Mouse (Mus musculus) heart, postnatal 36 days (tissue): ENCODE measurements around the gene Gm26920. TPM values are rescaled to one million over a fixed set of nuclear protein-coding genes. Genes with fewer than 3 reads are reported as not detected.
"Not testable (repeated sequence)": the region's sequence is repeated elsewhere in the genome, so short reads cannot be mapped to it uniquely, and the experiment has no call there.

Experiments used
- DNase-seq, 2 experiments: peaks; one replicate each; pipeline ENCODE4 v3.0.0; 2021 to 2022
- intact Hi-C: fragments of 180-260 bp; cut with DNase I; formaldehyde crosslinking; loops from one replicate; pipeline ENCODE4 v1.15.1; 2025
- total RNA-seq, 2 experiments: library from RNA; stranded (reverse); gene quantifications; 2 replicates each; pipeline ENCODE4 v1.2.3; 2021

Gene Gm26920
- not detected for total RNA-seq

DNA sequence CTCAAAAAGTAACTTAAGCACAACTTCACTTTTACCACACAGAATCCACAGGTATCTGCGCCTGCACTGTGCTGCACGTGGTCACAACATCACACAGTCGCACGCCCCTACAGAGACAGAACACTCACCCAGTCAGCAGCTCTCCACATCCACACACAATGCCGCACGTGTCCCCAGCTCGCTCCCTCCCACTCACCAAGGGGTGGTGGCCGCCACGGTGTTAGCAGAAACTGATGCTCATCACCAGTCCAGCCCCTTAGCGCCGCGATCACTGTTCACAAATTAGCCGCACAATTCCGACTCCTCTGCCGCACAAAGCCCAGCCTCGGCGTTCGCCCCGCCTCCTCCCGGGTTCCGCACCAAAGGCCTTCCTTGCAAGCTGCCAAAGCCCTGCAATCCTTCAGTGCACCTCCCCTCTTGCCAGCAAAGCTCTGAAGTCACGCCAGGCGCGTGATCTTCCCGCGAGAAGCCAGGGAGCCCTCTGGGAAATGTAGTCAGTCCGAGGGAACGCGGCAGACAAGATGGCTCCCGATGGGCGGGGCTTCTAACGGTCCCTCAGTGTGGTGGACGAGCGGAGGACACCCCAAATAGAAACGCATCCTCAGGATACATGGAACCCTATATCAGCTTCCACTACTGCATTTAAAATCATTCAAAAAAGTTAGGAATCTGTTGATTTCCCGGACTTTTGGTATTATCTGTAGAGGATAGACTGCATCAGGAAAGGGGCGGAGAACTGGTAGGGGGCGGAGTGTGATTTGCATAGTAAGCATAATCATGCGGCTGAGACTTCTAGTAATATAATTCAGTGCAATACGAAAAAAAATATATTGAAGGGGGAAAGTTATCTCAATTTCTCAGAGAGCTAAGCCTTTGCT is at the start of gene Gm26920, which contains the start of gene Zfp566:
Gene Gm26920 (minus strand): TSS at position 319 of the 878 bp plus-strand sequence.
Gene Zfp566 (minus strand): TSS at position 436 of the 878 bp plus-strand sequence.
- peak; percentile 95 to 96 for DNase-seq
- intact Hi-C loops: loop anchor here (5.0 kb wide), 1 partner anchor 78 kb away; no protein-coding TSS in a partner anchor

DNA sequence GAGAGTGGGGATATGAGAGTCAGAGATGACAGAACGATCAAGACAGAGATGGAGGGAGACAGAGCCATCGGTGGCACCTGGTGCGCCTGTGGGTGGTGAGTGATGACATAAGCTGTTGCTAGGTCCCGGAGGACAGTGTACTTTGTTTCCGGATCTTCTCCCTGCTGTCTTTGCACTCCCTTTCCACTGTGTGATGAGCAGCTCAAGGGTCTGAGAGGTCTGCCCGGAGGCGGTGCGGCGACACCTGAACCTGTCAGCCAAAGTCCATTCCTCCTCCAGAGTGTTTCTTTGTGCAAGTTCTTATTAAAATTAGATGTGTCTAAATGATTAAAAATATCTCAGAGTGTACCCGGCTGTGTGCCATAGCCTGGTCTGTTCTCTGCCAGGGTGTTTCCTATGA is 46.6 kb upstream of the Gm26920 start:
- no peak for DNase-seq
- intact Hi-C loops: no loop called here

DNA sequence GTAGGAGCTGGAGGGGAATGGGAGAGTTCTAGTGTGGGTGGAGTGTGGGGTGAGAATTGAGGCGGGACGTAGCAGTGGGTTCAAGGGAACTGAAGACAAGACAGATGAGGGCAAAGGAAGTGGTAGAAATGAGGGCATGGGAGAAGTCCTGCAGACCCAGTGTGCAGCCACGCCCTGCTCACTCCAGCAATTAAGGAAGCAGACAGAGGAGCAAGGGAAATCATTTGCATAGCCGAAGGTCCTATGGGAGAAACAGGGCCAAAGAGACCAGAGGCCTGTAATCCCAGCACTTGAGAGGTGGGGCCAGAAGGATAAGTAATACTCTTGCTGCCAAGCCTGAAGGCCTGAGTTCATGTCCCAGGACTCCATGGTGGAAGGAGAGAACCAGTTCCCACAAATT is 42.2 kb upstream of the Gm26920 start:
- no peak for DNase-seq
- intact Hi-C loops: no loop called here

DNA sequence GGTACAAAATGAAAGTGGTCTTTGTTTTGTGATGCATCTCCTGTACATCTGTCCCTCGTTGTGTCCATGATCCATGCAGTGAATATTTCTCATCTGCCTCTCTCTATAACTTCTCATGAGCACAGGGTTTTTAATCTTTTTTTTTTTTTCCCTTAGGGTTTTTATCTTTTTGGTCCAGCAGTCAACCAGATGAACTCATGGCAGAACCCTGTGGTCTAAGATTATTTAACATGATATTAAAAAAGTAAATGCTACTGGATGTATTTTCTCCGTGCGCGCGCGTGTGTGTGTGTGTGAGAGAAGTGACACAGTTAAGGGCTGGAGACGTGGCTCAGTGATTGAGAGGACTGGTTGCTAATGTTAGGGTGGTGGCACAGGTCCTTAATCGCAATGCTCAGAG is 39.7 kb upstream of the Gm26920 start:
- DNase-seq: no peak
- intact Hi-C loops: no loop called here

DNA sequence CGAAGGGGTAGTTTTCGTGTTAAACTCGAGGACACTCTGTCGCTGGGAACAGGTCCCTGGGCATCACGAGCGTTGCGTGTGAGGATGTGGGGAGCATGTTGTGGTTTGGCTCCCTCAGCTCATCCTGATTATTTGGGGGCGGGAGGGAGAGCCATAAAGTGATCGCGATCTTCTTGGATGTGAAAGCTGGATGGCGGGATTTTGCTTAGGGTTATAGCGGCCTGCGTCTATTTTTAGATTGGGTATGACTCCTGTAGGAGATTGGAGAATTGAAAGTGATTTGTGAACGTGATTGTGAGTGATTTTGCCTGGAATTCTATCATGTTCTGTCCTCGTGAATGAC is 31.9 kb upstream of the Gm26920 start:
- intact Hi-C loops: loop anchor here (2.0 to 5.0 kb wide), 2 partner anchors 35 to 47 kb away; partner anchors contain the start of gene Zfp146
- DNase-seq: no peak

DNA sequence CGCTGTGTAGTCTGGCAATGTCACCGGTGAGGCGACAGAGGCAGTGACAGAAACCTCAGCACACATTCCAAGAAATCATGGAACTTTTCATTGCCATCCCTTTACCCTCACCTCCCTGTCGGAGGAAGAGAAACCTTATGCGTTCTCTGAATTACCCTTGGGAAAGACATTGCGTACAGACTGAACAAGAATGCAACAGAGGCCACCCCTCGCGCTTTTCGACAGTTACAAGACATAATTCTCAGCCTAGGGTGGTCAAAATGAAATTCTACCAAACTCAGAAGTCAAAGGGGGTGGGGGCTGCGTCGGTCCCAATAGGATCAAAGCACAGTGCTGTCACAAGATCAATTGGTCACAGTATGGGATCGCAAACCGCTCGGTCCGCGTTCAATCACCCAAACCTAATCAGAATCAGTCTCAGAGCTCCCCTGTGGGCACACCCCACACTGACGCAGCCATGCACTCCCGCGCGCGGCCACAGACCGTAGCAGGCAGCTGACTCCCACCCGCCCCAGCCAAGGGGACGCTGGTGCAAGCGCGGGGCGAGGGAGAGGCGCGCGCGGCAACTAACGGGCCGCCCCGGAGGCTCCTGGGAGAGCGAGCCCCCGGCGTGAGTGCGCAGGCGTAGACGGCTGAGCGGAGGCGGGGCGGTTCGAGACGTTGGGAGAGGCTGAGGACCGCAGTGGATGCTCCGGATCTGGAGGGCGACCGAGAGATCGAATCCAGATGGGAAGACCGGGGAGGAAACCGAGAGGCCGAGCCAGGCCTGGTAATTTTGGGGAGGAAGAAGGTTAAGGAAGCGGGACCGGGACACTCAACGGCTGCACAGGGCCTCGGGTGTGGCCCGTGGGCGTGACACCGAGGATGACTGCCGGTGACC is 31.3 kb upstream of the Gm26920 start, which contains the start of gene Zfp382:
Gene Zfp382 (plus strand): TSS at position 635 of the 880 bp plus-strand sequence.
- DNase-seq: peak; percentile 92 to 93
- intact Hi-C loops: loop anchor here (2.0 to 5.0 kb wide), 3 partner anchors 23 to 47 kb away; partner anchors contain the start of gene Zfp146

DNA sequence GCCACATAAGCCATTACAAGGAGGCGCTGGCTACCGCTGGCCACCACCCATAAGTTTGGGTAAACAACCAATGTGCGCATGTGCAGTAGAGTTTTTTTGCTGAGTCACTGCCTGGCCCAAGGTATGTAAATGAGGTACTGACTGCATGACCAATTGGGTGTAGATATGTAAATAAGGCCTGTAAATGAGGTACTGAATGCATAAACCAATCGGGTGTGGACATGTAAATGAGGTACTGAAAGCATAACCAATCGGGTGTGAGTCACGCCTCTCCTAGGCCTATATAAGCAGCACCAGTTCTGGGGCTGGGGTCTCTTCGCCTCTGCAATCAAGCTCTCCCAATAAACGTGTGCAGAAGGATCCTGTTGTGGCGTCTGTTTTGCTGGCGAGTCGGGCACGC is 27.7 kb upstream of the Gm26920 start:
- DNase-seq, intact Hi-C loops: not testable (repeated sequence)

DNA sequence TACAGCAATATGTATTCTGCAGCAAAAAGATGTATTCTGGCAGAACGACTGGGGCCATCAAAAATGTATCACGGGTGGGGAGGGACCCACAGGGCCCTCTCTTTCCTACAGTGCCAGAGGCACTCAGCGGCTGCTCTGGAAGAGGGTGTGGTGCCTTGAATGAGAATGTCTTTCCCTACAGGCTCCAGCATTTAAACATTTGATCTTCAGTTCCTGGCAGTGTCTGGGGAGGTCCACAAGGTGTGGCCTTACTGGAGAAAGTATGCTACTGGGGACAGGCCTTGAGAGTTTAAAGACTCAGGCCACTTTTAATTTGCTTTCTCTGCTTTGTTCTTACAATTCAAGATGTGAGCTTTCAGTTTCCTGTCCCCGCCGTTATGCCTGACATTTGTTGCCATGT is 25.9 kb upstream of the Gm26920 start:
- no peak for DNase-seq
- intact Hi-C loops: no loop called here

DNA sequence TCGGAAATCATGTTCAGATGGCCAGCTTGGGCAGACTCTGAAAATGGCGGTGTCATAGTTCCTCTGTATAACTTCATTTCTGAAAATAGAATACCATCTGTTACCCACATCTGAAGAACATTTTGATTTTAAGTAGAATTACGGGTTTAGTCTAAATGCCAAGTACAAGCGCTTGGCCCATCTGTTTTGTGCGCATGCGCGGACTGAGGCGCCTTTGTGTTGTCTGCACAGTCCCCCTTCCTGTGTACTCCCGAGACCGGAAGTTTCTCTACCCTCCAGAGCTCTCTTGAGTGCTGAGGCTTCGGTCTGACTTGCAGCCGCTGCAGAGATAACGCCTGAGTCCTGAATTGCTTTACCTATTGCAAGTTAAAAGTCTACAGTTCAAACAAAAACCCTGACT is 9.1 kb upstream of the Gm26920 start:
- intact Hi-C loops: loop anchor here (2.0 kb wide), 1 partner anchor 22 kb away; the partner anchor contains the start of gene Zfp382
- peak in 1 of 2 experiments; percentile 29 for DNase-seq

DNA sequence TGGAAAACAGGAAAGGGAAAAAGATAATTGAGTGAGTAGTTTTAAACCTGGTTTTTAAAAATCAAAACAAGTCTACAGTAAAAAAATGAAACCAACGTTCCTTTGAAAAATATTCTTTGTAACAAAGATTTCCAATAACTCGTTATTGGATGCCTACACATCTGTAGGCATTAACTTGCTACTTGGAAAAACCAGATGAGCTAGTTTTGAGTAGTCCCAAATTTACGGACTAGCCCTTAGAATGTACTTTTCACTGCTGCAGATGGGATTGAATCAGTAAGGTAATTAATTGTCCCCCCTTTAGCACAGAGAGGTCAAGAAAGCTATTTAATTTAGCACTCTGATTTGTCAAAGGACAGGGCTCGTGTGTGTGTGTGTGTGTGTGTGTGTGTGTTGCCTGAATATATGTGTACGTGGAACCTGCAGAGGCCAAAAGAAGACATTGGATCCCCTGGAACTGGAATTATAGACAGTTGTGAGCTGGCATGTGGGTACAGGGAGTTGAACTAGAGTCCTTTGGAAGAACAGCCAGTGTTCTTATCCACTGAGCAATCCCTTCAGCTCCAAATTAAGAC is 5.4 kb upstream of the Gm26920 start:
- no peak for DNase-seq
- intact Hi-C loops: loop anchor here (2.0 kb wide), 2 partner anchors 45 to 73 kb away; partner anchors contain the start of genes Zfp14 and Zfp146

DNA sequence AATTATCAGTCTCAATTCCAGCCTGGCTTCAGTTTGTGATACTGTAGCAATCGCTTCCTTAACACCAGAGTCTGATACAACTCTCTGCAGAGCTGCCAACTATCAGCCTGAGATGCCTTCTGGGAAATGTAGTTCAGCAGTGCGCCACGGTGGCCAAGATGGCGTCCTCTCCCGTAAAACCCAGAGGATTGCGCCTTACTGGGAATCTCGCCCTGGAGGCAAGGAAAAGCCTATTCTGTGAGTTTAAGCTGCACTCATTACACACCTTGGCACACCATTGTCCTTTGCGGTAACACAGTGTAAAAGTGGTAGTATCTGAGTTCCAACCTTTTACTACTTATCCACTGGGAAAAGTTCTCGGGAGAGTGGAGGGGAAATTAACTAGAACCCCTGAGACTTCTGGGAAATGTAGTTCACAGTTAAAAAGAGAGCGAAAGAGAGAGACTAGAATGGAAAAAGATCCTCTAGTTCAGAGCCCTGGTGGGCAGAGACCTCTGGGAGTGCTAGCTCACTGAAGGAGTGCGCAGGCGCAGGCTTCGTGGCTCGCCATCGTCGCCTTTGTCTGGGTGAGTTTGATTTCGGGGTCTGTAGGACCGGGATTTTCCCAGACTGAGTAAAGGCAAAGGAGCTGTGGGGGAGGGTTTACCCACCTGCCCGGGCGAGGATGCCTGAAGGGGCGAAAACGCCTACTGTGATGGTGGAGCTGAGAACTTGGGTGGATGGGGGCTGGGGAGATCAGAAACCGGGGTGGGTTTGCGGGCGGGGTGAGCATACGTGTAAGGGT is 4.6 kb upstream of the Gm26920 start, which contains the start of gene Zfp260:
Gene Zfp260 (plus strand): TSS at position 132 of the 784 bp plus-strand sequence.
- DNase-seq: peak; percentile 87 to 91
- intact Hi-C loops: loop anchor here (2.0 to 5.0 kb wide), 3 partner anchors 44 to 83 kb away; partner anchors contain the start of genes Zfp14 and Zfp146

DNA sequence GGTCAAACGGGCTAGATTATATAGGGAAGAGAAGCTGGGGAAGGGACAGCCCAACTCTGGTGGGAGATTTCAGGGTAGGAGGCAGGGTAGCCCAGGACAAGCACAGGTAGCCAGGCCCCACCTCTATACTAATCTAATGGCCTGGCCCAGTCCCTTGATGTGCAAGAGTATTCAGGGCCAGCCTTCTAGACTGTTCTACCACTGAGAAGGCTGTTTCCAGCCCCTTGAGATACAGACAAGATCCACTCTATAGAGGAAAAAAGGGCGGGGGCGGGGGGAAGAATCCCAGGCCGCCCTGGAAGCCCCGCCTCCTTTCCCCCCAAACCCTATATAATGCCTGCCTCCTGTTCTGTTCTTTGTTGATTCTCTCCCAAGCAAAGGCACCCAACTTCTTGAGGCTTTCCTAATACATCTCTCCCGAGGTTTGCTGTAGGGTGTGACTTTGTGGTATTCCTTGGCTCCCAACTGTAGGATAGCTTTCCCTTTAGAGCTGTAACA is 3.8 kb upstream of the Gm26920 start:
- intact Hi-C loops: loop anchor here (2.0 to 5.0 kb wide), 3 partner anchors 43 to 82 kb away; partner anchors contain the start of genes Zfp14 and Zfp146
- DNase-seq: no peak

DNA sequence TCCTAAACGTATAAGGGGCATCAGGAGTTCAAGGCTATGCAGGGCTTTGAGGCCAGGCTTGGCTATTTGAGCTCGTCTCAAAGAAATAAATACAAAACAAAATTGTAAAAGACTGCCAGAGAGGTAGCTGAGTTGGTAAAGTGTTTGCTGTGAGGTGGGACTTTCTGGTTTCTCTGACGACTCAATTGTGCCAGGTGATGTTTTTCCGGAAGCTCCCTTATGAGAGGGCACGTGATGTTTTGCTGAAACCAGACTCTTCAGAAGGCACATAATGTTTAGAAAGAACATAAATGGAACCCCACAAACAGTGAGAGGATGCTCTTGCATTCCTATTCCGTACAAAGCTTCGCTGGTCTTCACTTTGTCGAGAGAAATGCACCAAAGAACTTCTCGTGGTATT is 2.5 kb upstream of the Gm26920 start:
- DNase-seq: no peak
- intact Hi-C loops: loop anchor here (5.0 kb wide), 1 partner anchor 80 kb away; no protein-coding TSS in a partner anchor

DNA sequence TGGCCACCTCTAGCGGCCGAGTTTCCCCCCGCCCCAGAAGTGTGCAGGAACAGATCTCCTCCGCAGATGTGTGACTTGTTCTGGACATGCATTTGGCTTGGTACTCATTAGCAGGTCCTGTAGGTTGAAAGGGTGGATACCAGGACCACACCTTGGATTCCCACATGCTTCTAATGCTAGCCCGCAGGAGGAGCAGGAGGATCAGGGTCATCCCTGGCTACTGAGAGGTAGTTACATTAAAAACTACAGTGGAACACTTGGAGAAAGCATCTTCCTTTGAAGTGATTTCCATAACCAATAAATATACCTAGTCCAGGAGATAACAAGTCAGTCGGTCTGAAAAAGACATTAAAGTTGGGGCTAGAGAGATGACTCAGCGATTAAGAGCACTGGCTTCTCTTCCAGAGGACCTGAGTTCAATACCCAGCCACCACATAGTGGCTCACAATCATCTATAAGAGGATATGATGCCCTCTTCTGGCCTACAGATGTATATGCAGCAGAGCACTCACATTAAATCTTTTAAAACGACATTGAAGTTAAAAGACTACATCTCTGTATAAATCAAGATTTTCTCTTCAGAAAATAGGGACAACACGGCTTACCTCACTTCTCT is 868 bp upstream of the Gm26920 start:
- DNase-seq: no peak
- intact Hi-C loops: loop anchor here (5.0 kb wide), 1 partner anchor 79 kb away; no protein-coding TSS in a partner anchor

DNA sequence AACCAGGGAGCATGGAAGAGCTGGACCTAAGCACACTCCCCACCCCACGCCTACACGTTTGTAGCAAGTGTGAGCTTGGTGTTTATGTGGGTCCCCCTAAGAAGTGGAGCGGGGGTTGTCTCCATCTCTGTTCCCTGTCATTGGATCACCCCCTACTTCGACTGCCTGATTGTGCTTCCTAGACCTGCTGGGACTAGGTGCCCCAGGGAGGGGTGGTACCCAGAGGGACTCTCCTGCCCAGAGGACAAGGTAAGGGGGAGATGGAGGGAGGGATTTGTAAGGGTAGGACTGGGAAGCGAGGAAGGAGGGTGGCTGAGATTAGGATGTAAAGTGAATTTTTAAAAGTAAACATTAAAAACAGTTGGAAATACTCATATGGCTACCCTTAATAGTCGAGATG is 805 bp downstream of the Gm26920 start:
- DNase-seq: no peak
- intact Hi-C loops: loop anchor here (2.0 to 5.0 kb wide), 2 partner anchors 17 to 33 kb away; partner anchors contain the start of genes Zfp382 and Zfp82

DNA sequence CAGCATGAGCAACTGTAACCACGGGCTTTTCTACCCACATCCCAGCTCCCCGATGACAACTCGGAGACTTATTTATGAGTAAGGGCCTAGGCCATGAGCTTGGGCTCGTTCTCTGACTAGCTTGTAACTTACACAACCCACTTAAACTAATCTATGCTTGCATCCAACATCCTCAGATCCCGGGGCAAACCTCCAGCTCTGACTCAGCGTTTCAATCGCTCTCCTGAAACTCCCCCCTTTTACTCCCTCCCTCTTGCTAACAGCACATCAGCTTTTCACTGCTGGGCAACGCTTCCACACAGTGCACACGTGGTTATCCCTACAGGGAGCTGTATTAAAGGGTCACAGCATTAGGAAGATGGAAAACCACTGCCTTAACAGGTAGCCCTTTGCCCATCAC is 3.7 kb downstream of the Gm26920 start:
- DNase-seq: no peak
- intact Hi-C loops: loop anchor here (5.0 kb wide), 1 partner anchor 36 kb away; the partner anchor contains the start of gene Zfp382

DNA sequence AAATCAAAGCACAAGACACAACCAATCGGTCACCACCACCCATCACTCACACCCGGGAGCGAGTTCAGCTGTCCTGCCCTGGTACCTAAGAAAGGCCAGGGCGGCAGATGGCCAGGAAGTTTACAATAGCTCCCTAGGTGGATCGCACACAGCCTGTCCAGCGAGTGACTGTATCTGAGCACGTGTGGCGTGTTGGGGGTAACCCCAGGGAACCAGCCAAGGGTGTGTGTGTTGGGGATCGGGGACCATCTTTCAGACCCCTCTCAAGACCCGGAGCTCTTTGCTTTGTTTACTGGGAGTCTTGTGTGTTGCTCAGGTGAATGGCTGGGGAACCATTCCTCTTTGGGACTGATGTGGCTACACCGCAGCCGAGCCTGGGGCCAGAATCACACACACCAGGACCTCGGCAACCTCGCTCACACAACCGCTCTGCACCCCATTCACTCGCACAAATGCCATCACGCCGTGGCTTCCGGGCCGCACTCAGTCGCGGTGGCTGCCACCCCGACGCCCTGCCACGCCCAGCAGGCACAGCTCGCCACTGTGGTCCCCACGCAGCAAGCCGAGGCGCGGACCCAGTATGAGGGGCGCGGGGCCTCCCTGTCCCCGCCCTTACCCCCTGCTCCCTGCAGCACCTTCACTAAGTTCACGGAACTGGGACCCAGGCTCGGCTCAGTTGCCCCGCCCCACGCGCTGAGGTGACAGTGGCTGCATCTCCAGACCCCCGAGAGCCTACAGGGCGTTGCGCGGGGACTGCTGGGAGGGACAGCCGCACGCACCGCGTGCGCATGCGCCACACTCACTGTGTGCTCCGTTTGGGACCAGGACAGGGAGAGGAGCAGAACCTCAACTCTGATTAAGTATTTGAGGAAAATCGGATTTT is 17.8 kb downstream of the Gm26920 start, which contains the start of gene Zfp82:
Gene Zfp82 (minus strand): TSS at position 755 of the 883 bp plus-strand sequence.
- peak; percentile 78 to 85 for DNase-seq
- intact Hi-C loops: loop anchor here (2.0 kb wide), 1 partner anchor 16 kb away; no protein-coding TSS in a partner anchor
